Mouse (Mus musculus) bone marrow, adult 2 months (tissue): ENCODE results near the gene Insl3. TPM values are rescaled to one million over a fixed set of nuclear protein-coding genes. Genes with fewer than 3 reads are reported as not detected.
A peak's percentile ranks its signal among the peaks of the same experiment; 100 is the strongest.
"Not testable (repeated sequence)": the region's sequence is repeated elsewhere in the genome, so short reads cannot be mapped to it uniquely, and the experiment has no call there.

Source experiments
- H3K27ac ChIP-seq: fragments of 200-500 bp; 2 replicates; pipeline ENCODE4 v1.5.1; 2012; ENCODE audit warnings: low read depth, mild to moderate bottlenecking, control low read depth, inconsistent platforms, low read length; ENCODE audit not compliant: control insufficient read depth, poor library complexity, insufficient read depth
- H3K4me1 ChIP-seq: fragments of 200-500 bp; 2 replicates; pipeline ENCODE4 v1.6.1; 2011; ENCODE audit warnings: low read length; ENCODE audit not compliant: control insufficient read depth, insufficient read depth
- H3K4me3 ChIP-seq: fragments of 200-500 bp; replicated peaks from 2 replicates; pipeline ENCODE3; 2011; ENCODE audit warnings: mild to moderate bottlenecking, low read depth, low read length, control low read depth; ENCODE audit not compliant: control insufficient read depth
- CTCF ChIP-seq: fragments of 200-500 bp; IDR thresholded peaks from 2 replicates; pipeline ENCODE4 v1.5.1; 2011; ENCODE audit warnings: low read length, control low read depth; ENCODE audit not compliant: control insufficient read depth, insufficient read depth
- POLR2A ChIP-seq: fragments of 200-500 bp; IDR thresholded peaks from 2 replicates; pipeline ENCODE4 v1.6.1; 2011; ENCODE audit warnings: low read depth, mild to moderate bottlenecking, control low read depth, low read length, borderline replicate concordance; ENCODE audit not compliant: control insufficient read depth
- WGBS: fragments of 180-500 bp; shearing (Covaris S2); methylation state at CpG from one replicate; pipeline ENCODE4 v1.1.7; 2018; 5-methylcytosine and 5-hydroxymethylcytosine counted together
- polyA plus RNA-seq: library from polyadenylated mRNA; stranded (reverse); fragments of >200 nt; gene quantifications from 2 replicates; pipeline ENCODE4 v1.2.4, GENCODE M21; 2011; ENCODE audit warnings: low replicate concordance; ENCODE audit not compliant: missing spikeins, insufficient read depth, insufficient read length

Insl3 gene
- polyA plus RNA-seq, 1 experiment = 16.7 TPM

DNA sequence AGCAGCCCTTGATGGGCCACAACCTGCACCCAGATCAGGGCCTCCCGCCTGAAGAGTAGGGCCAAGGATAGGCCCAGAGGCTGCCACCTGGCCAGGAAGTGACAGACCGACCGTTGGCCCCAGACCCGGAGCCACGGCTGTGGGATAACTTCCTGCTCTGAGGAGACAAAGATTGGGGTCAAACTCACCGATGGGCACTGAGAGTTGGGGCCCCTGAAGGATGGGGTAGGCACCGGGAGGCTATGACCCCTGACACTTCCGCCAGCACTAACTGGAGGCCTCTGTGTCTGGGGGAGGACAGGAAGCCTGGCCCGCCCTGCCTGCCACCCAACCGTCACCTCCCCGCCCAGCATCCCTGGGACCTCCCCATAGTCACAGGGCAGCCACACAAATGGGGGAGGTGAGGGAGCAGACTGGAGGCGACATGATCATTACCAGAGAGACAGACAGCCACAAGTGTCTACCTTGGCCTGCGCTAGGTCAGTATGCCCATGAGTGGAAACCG is 34.1 kb downstream of the Insl3 start:
- 2% methylated on average over 14 of the region's 14 CpGs for WGBS
- Histone ChIP-seq H3K4me3 (peak overlapping the region; percentile 76), H3K4me1 (peaks cover 12% of the 10 kb centered on the region), H3K27ac (peak overlapping the region; percentile 84)
- TF ChIP-seq POLR2A (peak; percentile 89; the same call in 1 of the 2 replicates), CTCF (no peak)

DNA sequence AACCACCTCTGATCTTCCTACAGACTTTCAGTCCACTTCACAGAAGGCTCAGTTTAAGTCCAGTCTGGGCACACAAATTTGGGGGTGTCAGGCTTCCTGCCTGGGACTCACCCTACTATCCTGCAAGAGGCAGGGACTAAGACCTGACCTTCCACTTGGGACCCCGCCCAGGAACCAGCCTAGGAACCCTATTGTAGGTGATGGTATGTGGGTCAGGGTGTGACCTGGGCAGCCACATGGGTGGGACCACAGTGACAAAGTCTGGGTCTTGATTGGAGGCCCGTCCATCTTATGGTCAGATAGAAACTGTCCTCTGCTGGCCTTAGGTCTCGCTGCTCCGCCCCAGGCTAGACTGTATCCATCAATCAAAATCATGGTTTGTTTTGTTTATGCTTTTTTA is 35.4 kb downstream of the Insl3 start:
- 33% methylated on average over 4 of the region's 4 CpGs for WGBS
- H3K27ac ChIP-seq = peak overlapping the region; percentile 82
- TF ChIP-seq POLR2A (no peak), CTCF (no peak)
- peak overlapping the region; percentile 54 for H3K4me3 ChIP-seq
- H3K4me1 ChIP-seq = peaks cover 10% of the 10 kb centered on the region; the same call in 1 of the 2 replicates

DNA sequence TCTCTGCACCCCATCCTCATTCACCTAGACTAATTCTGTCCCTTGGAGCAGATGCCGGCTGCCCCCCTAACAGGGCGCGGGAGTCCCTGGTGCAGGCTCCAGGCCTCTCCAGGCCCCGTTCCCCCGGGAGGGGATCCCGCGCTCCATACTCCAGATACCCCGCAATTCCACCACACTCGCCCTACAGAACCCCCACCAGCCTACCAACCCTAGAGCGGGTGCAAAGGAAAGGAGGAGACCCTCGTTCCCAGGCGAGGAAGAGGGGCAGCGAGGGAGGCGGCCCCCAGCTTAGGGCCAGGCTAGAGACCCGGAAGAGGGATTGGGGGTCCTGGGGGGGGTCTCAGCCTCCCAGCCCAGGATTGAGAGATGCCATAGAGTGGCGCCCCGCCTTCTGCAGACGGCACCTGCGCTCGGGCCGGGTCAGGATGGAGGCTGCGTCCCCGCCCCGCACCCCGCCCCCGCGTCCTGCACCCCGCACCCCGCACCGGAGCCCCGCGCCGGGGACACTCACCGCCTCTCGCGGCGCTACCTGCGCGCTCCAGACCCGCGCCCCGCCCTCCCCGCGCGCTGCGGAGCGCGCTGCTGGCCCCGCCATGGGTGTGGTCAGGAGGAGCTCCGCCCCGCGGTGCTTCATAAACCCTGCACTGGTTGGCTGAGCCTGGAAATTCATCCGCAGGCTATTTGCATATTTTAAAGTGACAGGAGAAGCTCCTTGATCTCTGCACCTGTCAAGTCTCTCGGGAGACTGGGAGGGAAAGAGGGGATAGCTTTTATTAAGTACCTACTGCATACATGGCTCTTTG is 36.3 kb downstream of the Insl3 start, which contains the start of gene Fcho1:
TSS of gene Fcho1 (minus strand) at position 595 of the 803 bp plus-strand sequence.
- H3K27ac ChIP-seq = peak within 1 kb of the TSS; percentile 82
- TF ChIP-seq POLR2A (peak; percentile 41; the same call in 1 of the 2 replicates), CTCF (no peak)
- H3K4me1 ChIP-seq = peaks cover 10% of the 10 kb centered on the region; the same call in 1 of the 2 replicates
- 1% methylated on average over 54 of the region's 54 CpGs for WGBS
- peak within 1 kb of the TSS; percentile 71 for H3K4me3 ChIP-seq

DNA sequence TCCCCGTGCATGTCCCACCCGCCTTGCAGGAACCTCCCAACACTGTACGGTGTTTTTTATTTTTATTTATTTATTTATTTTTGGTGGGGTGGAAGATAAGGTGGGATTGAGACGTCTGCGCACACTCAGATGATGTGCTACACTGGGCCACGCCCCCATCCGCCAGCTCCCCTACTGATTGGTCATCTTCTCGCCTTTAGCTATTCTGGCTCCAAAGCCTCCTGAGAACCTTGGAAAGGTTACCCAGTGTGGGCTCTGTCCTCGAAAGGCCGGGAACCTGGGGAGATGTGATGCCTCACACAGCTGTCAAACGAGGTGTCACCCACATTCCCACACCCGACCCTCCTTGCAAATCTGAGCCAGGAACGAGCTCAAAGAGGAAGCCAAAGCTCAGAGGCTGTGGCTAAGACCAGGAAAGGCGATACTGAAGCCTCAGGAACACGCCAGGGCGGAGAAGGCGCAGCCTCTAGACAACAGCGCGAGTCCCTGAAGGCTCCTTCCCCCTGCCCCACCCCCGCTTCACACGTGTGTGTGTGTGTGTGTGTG is 39.3 kb downstream of the Insl3 start:
- Histone ChIP-seq H3K27ac (no peak overlapping the region), H3K4me3 (peak overlapping the region; percentile 4), H3K4me1 (peaks cover 6% of the 10 kb centered on the region; the same call in 1 of the 2 replicates)
- WGBS = 12% methylated on average over 21 of the region's 21 CpGs
- TF ChIP-seq POLR2A = no peak
- TF ChIP-seq CTCF = no peak

DNA sequence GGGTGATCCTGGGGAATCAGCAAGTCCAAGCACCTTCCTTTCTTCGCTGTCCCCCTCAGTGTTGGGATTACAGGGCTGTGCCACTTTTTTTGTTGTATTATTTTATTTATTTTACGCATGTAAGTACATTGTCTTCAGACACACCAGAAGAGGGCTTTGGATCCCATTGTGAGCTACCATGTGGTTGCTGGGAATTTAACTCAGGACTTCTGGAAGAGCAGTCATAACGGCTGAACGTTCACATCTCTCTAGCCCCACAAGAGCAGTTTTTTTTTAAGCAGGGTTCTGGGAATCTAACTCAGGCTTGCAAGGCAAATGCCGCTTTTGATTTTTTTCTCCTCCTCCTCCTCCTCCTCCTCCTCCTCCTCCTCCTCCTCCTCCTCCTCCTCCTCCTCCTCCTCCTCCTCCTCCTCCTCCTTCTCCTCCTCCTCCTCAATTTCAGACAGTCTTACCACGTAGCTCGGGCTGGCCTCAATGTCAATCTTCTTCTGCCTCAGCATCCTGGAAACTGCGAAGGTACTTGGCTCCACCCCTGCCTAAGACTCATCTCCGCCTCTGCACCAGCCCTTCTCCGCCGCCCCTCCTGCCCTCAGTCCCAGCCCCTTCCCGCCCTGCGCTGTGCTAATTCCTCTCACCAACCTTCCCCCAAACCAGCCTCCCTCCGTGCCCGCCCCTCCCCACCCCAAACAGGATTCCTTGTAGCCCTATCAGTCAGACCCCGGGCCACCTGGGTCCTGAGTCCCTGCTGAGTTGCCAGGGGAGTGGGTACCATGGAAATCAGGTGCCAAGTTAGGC is 40.0 kb downstream of the Insl3 start:
- no peak overlapping the region for H3K4me3 ChIP-seq
- 3% methylated on average over 16 of the region's 16 CpGs for WGBS
- TF ChIP-seq POLR2A = no peak; the same call in 1 of the 2 replicates
- TF ChIP-seq CTCF = no peak
- H3K4me1 ChIP-seq = peaks cover 5% of the 10 kb centered on the region; the same call in 1 of the 2 replicates
- no peak overlapping the region for H3K27ac ChIP-seq

DNA sequence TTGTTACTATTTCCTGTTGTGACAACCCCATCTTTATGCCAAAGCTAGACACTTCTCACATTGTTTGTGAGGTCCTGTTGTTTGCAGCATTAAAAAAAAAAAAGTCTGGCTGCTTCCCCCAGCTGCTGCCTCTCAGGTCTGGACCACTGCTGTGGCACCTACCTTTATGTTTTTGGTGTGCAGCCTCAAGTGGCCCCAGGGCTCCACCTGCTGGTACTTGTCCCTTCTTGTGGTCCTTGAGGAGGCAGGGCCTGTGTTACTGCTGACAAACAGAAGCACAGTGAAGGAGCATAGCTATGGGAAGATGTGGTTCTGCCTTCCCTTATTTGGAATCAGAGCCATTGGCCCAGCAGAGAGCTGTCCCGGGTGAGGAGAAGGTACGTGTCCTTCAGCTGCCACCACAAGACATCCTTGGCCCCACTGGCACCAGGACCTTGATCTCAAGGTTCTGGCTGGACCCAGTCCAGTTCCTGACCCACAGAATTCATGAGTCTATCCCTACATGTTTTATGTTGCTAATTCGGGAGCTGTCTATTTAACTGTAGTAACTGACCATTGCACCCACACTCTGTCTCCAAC is 42.7 kb downstream of the Insl3 start:
- Histone ChIP-seq H3K4me1 (peaks cover 2% of the 10 kb centered on the region; the same call in 1 of the 2 replicates), H3K27ac (no peak overlapping the region), H3K4me3 (no peak overlapping the region)
- 29% methylated on average over 3 of the region's 3 CpGs for WGBS
- peak; percentile 80 for TF ChIP-seq CTCF
- no peak for TF ChIP-seq POLR2A

DNA sequence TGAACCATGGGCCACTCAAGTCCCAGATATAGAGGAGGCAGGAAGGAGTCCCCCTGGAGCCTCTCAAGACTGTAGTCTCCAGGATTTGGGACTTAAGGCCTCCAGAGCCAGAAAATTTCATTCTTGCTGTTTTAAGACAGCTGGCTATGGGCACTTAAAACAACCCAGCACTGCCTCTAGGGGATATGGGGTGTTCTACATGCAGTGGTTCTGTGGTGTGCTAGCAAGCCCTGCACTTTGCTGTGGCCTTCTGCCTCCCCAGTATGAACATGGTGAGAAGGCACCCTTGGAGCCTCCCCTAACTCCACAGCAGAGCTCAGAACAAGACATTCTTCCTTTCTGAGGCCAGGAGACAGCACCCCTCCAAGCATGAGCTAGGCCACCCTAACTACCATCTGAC is 49.3 kb downstream of the Insl3 start:
- H3K27ac ChIP-seq, H3K4me1 ChIP-seq, H3K4me3 ChIP-seq: not testable (repeated sequence)

Other genes starting within 250 kb of the Insl3 start
- 3.9 and 9.1 TPM in 2 replicates for gene Abhd8, start 225.6 kb upstream of the Insl3 start, polyA plus RNA-seq
- gene Mrpl34, start 224.3 kb upstream of the Insl3 start, polyA plus RNA-seq = 24.3 and 42.9 TPM in 2 replicates
- 17.1 and 18.8 TPM in 2 replicates for gene Dda1, start 220.0 kb upstream of the Insl3 start, polyA plus RNA-seq
- 2.9 and 6.3 TPM in 2 replicates for gene Ano8, start 203.3 kb upstream of the Insl3 start, polyA plus RNA-seq
- gene Gtpbp3, start 201.1 kb upstream of the Insl3 start, polyA plus RNA-seq = 6.3 and 7.9 TPM in 2 replicates
- gene Plvap, start 177.5 kb upstream of the Insl3 start, polyA plus RNA-seq = 13.7 and 20.5 TPM in 2 replicates
- not detected in 2 replicates for gene Ccdc194, start 163.5 kb upstream of the Insl3 start, polyA plus RNA-seq
- gene Bst2, start 151.8 kb upstream of the Insl3 start, polyA plus RNA-seq = 58.9 and 103 TPM in 2 replicates
- 23.8 and 47.7 TPM in 2 replicates for gene Mvb12a, start 146.3 kb upstream of the Insl3 start, polyA plus RNA-seq
- 0.81 and 2.5 TPM in 2 replicates for gene Tmem221, start 130.3 kb upstream of the Insl3 start, polyA plus RNA-seq
- not detected in 2 replicates for gene Nxnl1, start 122.6 kb upstream of the Insl3 start, polyA plus RNA-seq
- 11.2 and 12.6 TPM in 2 replicates for gene Slc27a1, start 120.3 kb upstream of the Insl3 start, polyA plus RNA-seq
- gene Pgls, start 97.0 kb upstream of the Insl3 start, polyA plus RNA-seq = 111 and 147 TPM in 2 replicates
- gene Fam129c, start 91.6 kb upstream of the Insl3 start, polyA plus RNA-seq = 67.8 and 106 TPM in 2 replicates
- gene Colgalt1, start 78.2 kb upstream of the Insl3 start, polyA plus RNA-seq = 31.8 and 53.0 TPM in 2 replicates
- 0.18 TPM in 1 of 2 replicates, not detected in the other for gene Unc13a, start 17.5 kb upstream of the Insl3 start, polyA plus RNA-seq
- 7.5 and 15.6 TPM in 2 replicates for gene Jak3, start 12.9 kb upstream of the Insl3 start, polyA plus RNA-seq
- gene B3gnt3, start 12.6 kb downstream of the Insl3 start, polyA plus RNA-seq = 1.3 and 2.3 TPM in 2 replicates
- gene Fcho1, start 36.5 kb downstream of the Insl3 start, polyA plus RNA-seq = 79.3 and 144 TPM in 2 replicates
- 0.70 and 1.8 TPM in 2 replicates for gene Zfp709, start 192.8 kb downstream of the Insl3 start, polyA plus RNA-seq
- gene Zfp882, start 219.4 kb downstream of the Insl3 start, polyA plus RNA-seq = 1.1 and 1.9 TPM in 2 replicates
- 7.9 and 8.3 TPM in 2 replicates for gene Zfp617, start 219.4 kb downstream of the Insl3 start, polyA plus RNA-seq